Mouse (Mus musculus): ENCODE measurements at regions not wholly inside any gene's neighbourhood (a gene's known extent, or its start where the extent isn't known, plus 50 kb on each side); places are given as distances from the start of the nearest gene placed in this dataset.
A peak's percentile ranks its signal among the peaks of the same experiment; 100 is the strongest.

- no peak for ATAC-seq
- Histone ChIP-seq H3K4me3 (ENCODE audit: low read depth, low read length) (no peak overlapping the region), H3K4me2 (ENCODE audit: low read depth) (no peak overlapping the region), H3K27ac (ENCODE audit: low read depth, low read length) (no peak overlapping the region), H3K27me3 (ENCODE audit: insufficient read depth, low read length) (no peaks in the 10 kb centered on the region), H3K4me1 (ENCODE audit: insufficient read depth) (no peaks in the 10 kb centered on the region), H3K36me3 (ENCODE audit: insufficient read depth) (no peaks in the 10 kb centered on the region), H3K9ac (no peak overlapping the region), H3K9me3 (ENCODE audit: low read length) (no peaks in the 10 kb centered on the region)
- DNase-seq = no peak
- 94% methylated on average over 4 of the region's 4 CpGs for WGBS
- no peak for TF ChIP-seq CTCF (IDR thresholded peaks at IDR 0.05; ENCODE audit: low read depth)
Measured at GRCm38 (mm10) chr16:46723660-46724059, 225.3 kb upstream of the Nectin3 start.

- WGBS = 66% methylated on average over 3 of the region's 3 CpGs
- no peak overlapping the region for H3K9ac ChIP-seq
- no peak overlapping the region for H3K4me3 ChIP-seq (ENCODE audit: low read depth, low read length)
- no peaks in the 10 kb centered on the region for H3K27me3 ChIP-seq (ENCODE audit: insufficient read depth, low read length)
- no peak overlapping the region for H3K4me2 ChIP-seq (ENCODE audit: low read depth)
- no peak overlapping the region for H3K27ac ChIP-seq (ENCODE audit: low read depth, low read length)
- TF ChIP-seq CTCF (IDR thresholded peaks at IDR 0.05; ENCODE audit: low read depth) = no peak
- no peaks in the 10 kb centered on the region for H3K36me3 ChIP-seq (ENCODE audit: insufficient read depth)
- no peak for ATAC-seq
- no peaks in the 10 kb centered on the region for H3K4me1 ChIP-seq (ENCODE audit: insufficient read depth)
- no peaks in the 10 kb centered on the region for H3K9me3 ChIP-seq (ENCODE audit: low read length)
- no peak for DNase-seq
Measured at GRCm38 (mm10) chr16:46679787-46680186, 181.5 kb upstream of the Nectin3 start.

GRCm38 (mm10) chr16:46669590-46669989, 171.3 kb upstream of the Nectin3 start:
- no peaks in the 10 kb centered on the region for H3K9me3 ChIP-seq (ENCODE audit: low read length)
- H3K4me3 ChIP-seq (ENCODE audit: low read depth, low read length) = no peak overlapping the region
- WGBS = 71% methylated on average over 3 of the region's 3 CpGs
- H3K9ac ChIP-seq = no peak overlapping the region
- no peak overlapping the region for H3K27ac ChIP-seq (ENCODE audit: low read depth, low read length)
- ATAC-seq = no peak
- H3K27me3 ChIP-seq (ENCODE audit: insufficient read depth, low read length) = no peaks in the 10 kb centered on the region
- no peaks in the 10 kb centered on the region; the same call in 1 of the 2 replicates for H3K4me1 ChIP-seq (ENCODE audit: insufficient read depth)
- no peaks in the 10 kb centered on the region for H3K36me3 ChIP-seq (ENCODE audit: insufficient read depth)
- TF ChIP-seq CTCF (IDR thresholded peaks at IDR 0.05; ENCODE audit: low read depth) = no peak
- no peak for DNase-seq
- no peak overlapping the region for H3K4me2 ChIP-seq (ENCODE audit: low read depth)

- H3K4me2 ChIP-seq (ENCODE audit: low read depth) = no peak overlapping the region
- H3K9ac ChIP-seq = no peak overlapping the region
- no peak overlapping the region for H3K27ac ChIP-seq (ENCODE audit: low read depth, low read length)
- DNase-seq (no peak), ATAC-seq (no peak)
- WGBS = 73% methylated on average over 3 of the region's 3 CpGs
- H3K4me3 ChIP-seq (ENCODE audit: low read depth, low read length) = no peak overlapping the region
- no peaks in the 10 kb centered on the region for H3K9me3 ChIP-seq (ENCODE audit: low read length)
- TF ChIP-seq CTCF (IDR thresholded peaks at IDR 0.05; ENCODE audit: low read depth) = no peak
- H3K27me3 ChIP-seq (ENCODE audit: insufficient read depth, low read length) = no peaks in the 10 kb centered on the region
- H3K36me3 ChIP-seq (ENCODE audit: insufficient read depth) = no peaks in the 10 kb centered on the region
- no peaks in the 10 kb centered on the region for H3K4me1 ChIP-seq (ENCODE audit: insufficient read depth)
Measured at GRCm38 (mm10) chr16:46665566-46665965, 167.2 kb upstream of the Nectin3 start.

GRCm38 (mm10) chr16:46663008-46663407, 164.7 kb upstream of the Nectin3 start:
- 59% methylated on average over 4 of the region's 4 CpGs for WGBS
- H3K27ac ChIP-seq (ENCODE audit: low read depth, low read length) = no peak overlapping the region

GRCm38 (mm10) chr16:46655041-46655440, 156.7 kb upstream of the Nectin3 start:
- no peaks in the 10 kb centered on the region for H3K27me3 ChIP-seq (ENCODE audit: insufficient read depth, low read length)
- no peak for TF ChIP-seq CTCF (IDR thresholded peaks at IDR 0.05; ENCODE audit: low read depth)
- no peaks in the 10 kb centered on the region for H3K9me3 ChIP-seq (ENCODE audit: low read length)
- H3K4me1 ChIP-seq (ENCODE audit: insufficient read depth) = no peaks in the 10 kb centered on the region
- 65% methylated on average over 4 of the region's 4 CpGs for WGBS
- no peak overlapping the region for H3K9ac ChIP-seq
- ATAC-seq = no peak
- H3K4me3 ChIP-seq (ENCODE audit: low read depth, low read length) = no peak overlapping the region
- H3K4me2 ChIP-seq (ENCODE audit: low read depth) = no peak overlapping the region
- H3K27ac ChIP-seq (ENCODE audit: low read depth, low read length) = no peak overlapping the region
- no peaks in the 10 kb centered on the region for H3K36me3 ChIP-seq (ENCODE audit: insufficient read depth)
- no peak for DNase-seq

More at GRCm38 (mm10) chr16:46663008-46663407, 164.7 kb upstream of the Nectin3 start:
- Histone ChIP-seq H3K9ac (no peak overlapping the region), H3K36me3 (ENCODE audit: insufficient read depth) (no peaks in the 10 kb centered on the region), H3K4me1 (ENCODE audit: insufficient read depth) (no peaks in the 10 kb centered on the region), H3K9me3 (ENCODE audit: low read length) (no peaks in the 10 kb centered on the region), H3K27me3 (ENCODE audit: insufficient read depth, low read length) (no peaks in the 10 kb centered on the region), H3K4me3 (ENCODE audit: low read depth, low read length) (no peak overlapping the region), H3K4me2 (ENCODE audit: low read depth) (no peak overlapping the region)
- TF ChIP-seq CTCF (IDR thresholded peaks at IDR 0.05; ENCODE audit: low read depth) = no peak
- peak; percentile 62 for ATAC-seq
- no peak for DNase-seq

GRCm38 (mm10) chr16:46625807-46626206, 127.5 kb upstream of the Nectin3 start:
- ATAC-seq (no peak), DNase-seq (no peak)
- H3K4me1 ChIP-seq (ENCODE audit: insufficient read depth) = no peaks in the 10 kb centered on the region
- H3K9me3 ChIP-seq (ENCODE audit: low read length) = no peaks in the 10 kb centered on the region
- WGBS = 3% methylated on average over 2 of the region's 2 CpGs
- no peak overlapping the region for H3K4me2 ChIP-seq (ENCODE audit: low read depth)
- H3K27ac ChIP-seq (ENCODE audit: low read depth, low read length) = no peak overlapping the region
- no peak for TF ChIP-seq CTCF (IDR thresholded peaks at IDR 0.05; ENCODE audit: low read depth)
- H3K27me3 ChIP-seq (ENCODE audit: insufficient read depth, low read length) = no peaks in the 10 kb centered on the region
- no peak overlapping the region for H3K4me3 ChIP-seq (ENCODE audit: low read depth, low read length)
- H3K36me3 ChIP-seq (ENCODE audit: insufficient read depth) = no peaks in the 10 kb centered on the region
- H3K9ac ChIP-seq = no peak overlapping the region

- H3K27ac ChIP-seq (ENCODE audit: low read depth, low read length) = no peak overlapping the region
- H3K4me1 ChIP-seq (ENCODE audit: insufficient read depth) = no peaks in the 10 kb centered on the region
- DNase-seq (no peak), ATAC-seq (no peak)
- H3K9me3 ChIP-seq (ENCODE audit: low read length) = no peaks in the 10 kb centered on the region
- no peaks in the 10 kb centered on the region for H3K27me3 ChIP-seq (ENCODE audit: insufficient read depth, low read length)
- no peak overlapping the region for H3K9ac ChIP-seq
- H3K36me3 ChIP-seq (ENCODE audit: insufficient read depth) = no peaks in the 10 kb centered on the region
- no peak for TF ChIP-seq CTCF (IDR thresholded peaks at IDR 0.05; ENCODE audit: low read depth)
- H3K4me2 ChIP-seq (ENCODE audit: low read depth) = no peak overlapping the region
- WGBS = 93% methylated on average over 1 of the region's 1 CpGs
- H3K4me3 ChIP-seq (ENCODE audit: low read depth, low read length) = no peak overlapping the region
Measured at GRCm38 (mm10) chr16:46623246-46623645, 124.9 kb upstream of the Nectin3 start.

All from forebrain, postnatal 0 days (tissue).